Mouse (Mus musculus) embryonic fibroblast, embryonic 13.5 days (primary cell): ENCODE measurements around the gene Pet100. TPM values are rescaled to one million over a fixed set of nuclear protein-coding genes. Genes with fewer than 3 reads are reported as not detected.

Experiments
- H3K27ac ChIP-seq: 2 replicates; pipeline ENCODE4 v1.5.1; 2012; ENCODE audit warnings: low read length, control low read depth, inconsistent platforms; ENCODE audit not compliant: insufficient read depth
- H3K4me1 ChIP-seq: 2 replicates; pipeline ENCODE4 v1.6.1; 2011; ENCODE audit warnings: low read length; ENCODE audit not compliant: control insufficient read depth, insufficient read depth
- H3K4me3 ChIP-seq: 2 replicates; pipeline ENCODE4 v1.5.1; 2011; ENCODE audit warnings: mild to moderate bottlenecking, control low read depth, low read length; ENCODE audit not compliant: insufficient read depth
- CTCF ChIP-seq: IDR thresholded peaks from 2 replicates; pipeline ENCODE4 v1.5.1; 2011; ENCODE audit warnings: mild to moderate bottlenecking, control low read depth, low read length, moderate library complexity, borderline replicate concordance; ENCODE audit not compliant: insufficient read depth
- POLR2A ChIP-seq: IDR thresholded peaks from 2 replicates; pipeline ENCODE4 v1.6.1; 2011; ENCODE audit warnings: low read depth, mild to moderate bottlenecking, control low read depth, low read length, moderate library complexity
- polyA plus RNA-seq: library from polyadenylated mRNA; stranded (reverse); fragments of >200 nt; gene quantifications from 2 replicates; pipeline ENCODE4 v1.2.4, GENCODE M21; 2011; ENCODE audit warnings: low read depth; ENCODE audit not compliant: missing spikeins, insufficient read length

Pet100 gene
- polyA plus RNA-seq, 1 experiment: 73.1 TPM

DNA sequence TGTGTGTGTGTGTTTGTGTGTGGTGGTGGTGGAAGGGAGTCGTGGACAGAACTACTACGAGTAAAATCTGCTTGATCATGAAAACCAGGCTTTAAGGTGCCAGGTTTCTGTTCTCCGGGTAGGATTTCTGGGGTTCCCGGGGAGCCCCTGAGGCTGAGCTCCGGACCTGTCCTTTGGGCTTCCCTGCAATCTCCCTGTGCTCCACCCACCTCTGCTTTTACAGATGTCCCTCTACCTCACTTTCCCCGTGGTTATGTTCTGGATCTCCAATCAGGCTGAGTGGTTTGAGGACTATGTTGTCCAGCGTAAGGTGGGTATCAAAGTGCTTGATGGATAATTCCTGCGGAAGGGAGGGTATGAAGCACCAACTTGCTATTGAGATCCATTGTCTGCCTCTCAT, 771 bp downstream of the Pet100 start:
- no peak for TF ChIP-seq POLR2A
- TF ChIP-seq CTCF: no peak
- Histone ChIP-seq H3K4me1 (no peaks in the 10 kb centered on the region), H3K4me3 (peak overlapping the region; percentile 89), H3K27ac (no peak overlapping the region)

DNA sequence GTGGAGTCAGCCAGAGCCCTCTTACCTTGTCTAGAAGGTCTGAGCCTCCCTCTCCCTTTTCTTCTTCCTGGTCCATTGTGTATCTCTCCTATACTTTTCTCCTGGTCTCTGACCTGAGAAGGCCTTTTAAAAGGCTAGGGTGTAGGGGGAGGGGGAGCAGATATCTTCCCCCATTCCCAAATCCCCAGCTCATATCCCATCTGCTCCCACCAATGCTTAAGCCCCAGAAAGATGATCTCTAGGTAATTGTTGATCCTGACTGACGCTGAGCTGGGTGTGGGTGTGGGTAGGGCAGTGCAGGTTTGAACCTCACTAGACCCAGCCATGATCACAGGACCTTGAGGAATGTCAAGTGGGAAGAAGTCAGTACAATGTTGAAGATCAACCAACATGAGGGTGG, 4.1 kb downstream of the Pet100 start, which contains the start of gene Pcp2:
TSS of gene Pcp2 (minus strand) at position 101 of the 400 bp plus-strand sequence.
- TF ChIP-seq POLR2A (no peak), CTCF (no peak)
- no peaks in the 10 kb centered on the region for H3K4me1 ChIP-seq
- no peak within 1 kb of the TSS for H3K4me3 ChIP-seq
- H3K27ac ChIP-seq: no peak within 1 kb of the TSS

DNA sequence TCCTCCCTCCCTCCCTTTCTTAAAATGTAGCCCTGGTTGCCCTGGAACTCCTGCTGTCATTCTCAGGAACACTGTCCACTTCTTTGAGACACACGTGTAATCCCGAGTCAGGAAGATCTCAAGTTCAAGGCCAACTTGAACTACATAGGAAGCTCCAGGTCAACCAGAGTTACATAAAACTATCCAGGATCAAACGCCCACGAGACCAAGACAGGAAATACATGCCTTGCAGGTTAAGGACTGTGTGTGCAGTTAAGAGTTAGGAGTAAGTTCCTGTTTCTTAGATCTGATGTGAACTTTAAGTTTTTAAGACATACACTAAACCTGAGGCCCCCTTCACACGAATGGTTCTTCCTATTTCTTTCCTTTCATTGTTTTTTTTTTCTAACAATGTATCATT, 5.6 kb downstream of the Pet100 start:
- H3K27ac ChIP-seq: no peak overlapping the region
- H3K4me3 ChIP-seq: no peak overlapping the region
- H3K4me1 ChIP-seq: no peaks in the 10 kb centered on the region
- no peak for TF ChIP-seq POLR2A
- no peak for TF ChIP-seq CTCF

DNA sequence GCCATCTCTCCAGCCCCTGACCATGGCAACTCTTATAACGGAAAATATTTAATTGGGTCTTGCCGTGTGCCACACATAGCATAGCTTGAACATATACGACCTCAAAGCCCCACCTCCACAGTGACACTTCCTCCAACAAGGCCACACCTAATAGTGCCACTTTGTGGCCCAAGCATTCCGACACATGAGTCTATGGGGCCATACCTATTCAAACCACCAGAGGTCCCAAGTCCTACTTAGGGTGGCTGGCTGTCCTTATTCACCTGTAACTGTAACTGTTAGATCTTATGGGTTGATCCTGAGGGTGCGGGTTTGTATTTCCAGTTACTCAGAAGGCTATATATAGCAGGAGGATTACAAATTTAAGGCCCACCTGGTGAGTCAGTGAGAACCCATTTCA, 6.7 kb downstream of the Pet100 start:
- H3K4me1 ChIP-seq: no peaks in the 10 kb centered on the region
- TF ChIP-seq CTCF: no peak
- no peak for TF ChIP-seq POLR2A
- no peak overlapping the region for H3K4me3 ChIP-seq
- no peak overlapping the region for H3K27ac ChIP-seq

DNA sequence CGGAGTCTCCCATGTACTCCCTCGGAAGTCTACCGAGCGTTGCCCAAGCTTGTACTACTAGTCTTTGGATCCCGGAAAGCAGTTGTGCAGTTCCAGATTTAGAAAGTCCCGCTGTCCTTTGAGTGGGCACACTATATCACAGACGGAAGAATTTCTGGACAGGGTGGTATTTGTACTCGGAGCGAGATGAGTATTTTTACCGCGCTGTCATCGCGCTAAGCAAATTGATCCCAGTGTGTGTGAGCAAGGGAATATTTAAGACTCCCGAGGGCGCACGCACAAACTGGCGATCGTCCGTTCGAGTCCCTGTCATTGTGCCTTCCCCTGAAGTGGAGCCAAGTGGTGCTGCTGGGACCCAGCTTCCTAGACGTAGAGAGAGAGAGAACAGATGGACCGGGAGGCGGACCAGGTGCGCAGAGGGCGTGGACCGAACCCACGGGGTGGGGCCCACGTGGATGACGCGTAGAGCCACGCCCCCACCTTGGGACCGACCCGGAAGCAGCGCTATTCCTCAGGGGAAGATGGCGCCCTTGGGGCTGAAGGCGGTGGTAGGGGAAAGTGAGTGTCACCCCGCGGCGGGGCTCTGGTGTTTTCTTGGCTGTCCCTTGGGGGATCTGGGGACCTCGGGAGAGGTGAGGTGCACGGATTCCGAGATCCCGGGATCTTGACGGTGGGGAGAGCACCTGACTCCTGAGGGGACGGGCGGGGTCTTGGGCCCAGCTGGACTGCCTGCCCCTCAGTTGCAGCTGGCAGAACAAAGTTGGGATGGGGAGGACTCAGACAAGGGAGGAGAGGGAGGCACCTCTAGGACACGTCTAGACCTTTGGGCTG, 9.5 kb downstream of the Pet100 start, which contains the start of gene Stxbp2:
TSS of gene Stxbp2 (plus strand) at position 309 of the 831 bp plus-strand sequence.
- peak within 1 kb of the TSS; percentile 58 for H3K4me3 ChIP-seq
- no peak within 1 kb of the TSS for H3K27ac ChIP-seq
- H3K4me1 ChIP-seq: no peaks in the 10 kb centered on the region
- TF ChIP-seq CTCF: no peak
- TF ChIP-seq POLR2A: peak; percentile 54

DNA sequence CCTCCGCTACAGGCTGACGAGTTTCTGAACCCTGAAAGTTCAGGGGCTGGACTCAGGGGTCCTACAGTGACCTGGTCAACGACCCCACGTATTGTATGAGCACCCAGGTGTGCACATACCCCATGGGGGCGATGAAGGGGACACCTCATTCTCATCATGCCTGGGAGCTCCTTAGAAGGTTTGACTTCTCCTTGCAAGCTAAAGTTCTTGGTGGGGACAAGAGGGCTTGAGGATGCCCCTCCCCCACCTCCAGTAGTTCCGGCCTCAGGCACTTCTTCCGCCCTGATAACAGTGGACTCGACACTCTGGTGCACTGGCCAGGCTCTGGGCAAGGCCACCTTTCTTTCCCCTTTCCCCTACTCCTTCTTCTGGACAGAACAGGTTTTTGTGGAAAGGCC, 10.1 kb downstream of the Pet100 start:
- TF ChIP-seq CTCF: no peak
- TF ChIP-seq POLR2A: no peak
- Histone ChIP-seq H3K27ac (no peak overlapping the region), H3K4me3 (peak overlapping the region; percentile 58), H3K4me1 (no peaks in the 10 kb centered on the region)

DNA sequence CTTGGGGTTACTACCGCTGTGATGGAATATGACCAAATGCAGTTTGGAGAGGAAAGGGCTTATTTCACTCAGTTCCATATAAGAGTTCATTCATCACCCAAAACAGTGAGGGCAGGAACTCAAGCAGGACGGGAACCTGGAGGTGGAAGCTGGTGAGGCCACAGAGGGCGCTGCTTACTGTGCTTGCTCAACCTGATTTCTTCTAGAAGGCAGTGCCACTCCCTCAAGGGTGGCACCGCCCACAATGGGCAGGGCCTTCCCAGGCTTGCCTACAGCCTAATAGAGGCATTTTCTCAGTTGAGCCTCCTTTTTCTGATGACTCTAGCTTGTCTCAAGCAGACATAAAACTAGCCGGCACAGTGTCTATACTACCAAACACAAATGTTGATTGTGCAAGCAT, 24.5 kb downstream of the Pet100 start:
- no peak overlapping the region for H3K27ac ChIP-seq
- TF ChIP-seq CTCF: no peak
- TF ChIP-seq POLR2A: no peak
- no peak overlapping the region for H3K4me3 ChIP-seq
- peaks cover 2% of the 10 kb centered on the region; the same call in 1 of the 2 replicates for H3K4me1 ChIP-seq

DNA sequence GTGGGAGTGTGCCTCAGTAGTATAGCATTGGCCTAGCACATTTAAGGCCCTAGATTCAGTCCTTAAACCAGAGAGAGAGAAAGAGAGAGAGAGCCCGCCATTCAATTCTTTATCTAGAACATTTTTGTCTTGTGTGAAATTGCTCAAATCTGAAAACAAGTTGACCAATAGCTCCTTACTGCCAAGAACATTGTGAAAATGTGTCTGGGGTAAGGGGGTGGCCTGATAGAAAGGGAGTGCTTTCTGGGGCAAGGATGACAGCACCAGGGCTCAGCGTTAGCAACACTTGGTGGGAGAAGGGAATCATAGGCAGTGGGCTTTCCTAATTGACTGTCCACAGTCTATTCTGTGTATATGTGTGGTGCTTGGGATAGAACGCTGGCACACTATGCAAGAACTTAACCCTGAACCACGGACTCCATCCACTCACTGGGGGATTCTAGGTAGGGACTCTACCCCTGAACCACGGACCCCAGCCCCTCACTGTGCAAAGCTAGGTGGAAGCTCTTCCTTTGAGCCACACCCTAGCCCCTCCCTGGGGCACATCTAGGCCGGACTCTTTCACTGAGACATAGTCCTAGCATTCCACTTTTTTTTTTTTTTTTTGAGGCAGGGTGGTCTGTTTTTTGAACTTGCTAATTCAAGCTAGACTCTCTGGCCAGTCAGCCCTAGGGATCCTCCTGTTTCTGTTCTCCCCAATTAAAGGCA, 25.6 kb downstream of the Pet100 start:
- TF ChIP-seq POLR2A (no peak), CTCF (no peak)
- Histone ChIP-seq H3K27ac (no peak overlapping the region), H3K4me3 (no peak overlapping the region), H3K4me1 (peaks cover 2% of the 10 kb centered on the region; the same call in 1 of the 2 replicates)

DNA sequence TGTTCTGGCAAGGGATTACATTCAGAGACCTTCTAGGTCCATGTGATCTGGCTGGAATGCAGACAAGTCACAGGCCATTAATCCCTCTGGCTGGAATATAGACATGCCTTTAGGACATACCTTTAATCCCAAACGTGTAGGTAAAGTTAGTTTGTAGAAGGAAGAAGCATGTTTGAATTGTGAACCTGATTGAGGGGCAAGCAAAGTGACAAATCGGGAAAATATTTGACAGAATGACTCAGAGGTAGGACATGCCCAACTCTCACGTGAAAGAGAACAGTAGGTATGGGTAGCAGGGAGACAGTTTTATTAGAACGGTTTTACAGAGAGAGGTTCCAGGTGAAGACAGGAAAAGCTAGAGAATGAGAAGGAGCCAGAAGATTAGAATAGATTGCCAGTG, 26.2 kb downstream of the Pet100 start:
- Histone ChIP-seq H3K4me1 (peaks cover 2% of the 10 kb centered on the region; the same call in 1 of the 2 replicates), H3K27ac (no peak overlapping the region), H3K4me3 (no peak overlapping the region)
- TF ChIP-seq CTCF (no peak), POLR2A (no peak)

DNA sequence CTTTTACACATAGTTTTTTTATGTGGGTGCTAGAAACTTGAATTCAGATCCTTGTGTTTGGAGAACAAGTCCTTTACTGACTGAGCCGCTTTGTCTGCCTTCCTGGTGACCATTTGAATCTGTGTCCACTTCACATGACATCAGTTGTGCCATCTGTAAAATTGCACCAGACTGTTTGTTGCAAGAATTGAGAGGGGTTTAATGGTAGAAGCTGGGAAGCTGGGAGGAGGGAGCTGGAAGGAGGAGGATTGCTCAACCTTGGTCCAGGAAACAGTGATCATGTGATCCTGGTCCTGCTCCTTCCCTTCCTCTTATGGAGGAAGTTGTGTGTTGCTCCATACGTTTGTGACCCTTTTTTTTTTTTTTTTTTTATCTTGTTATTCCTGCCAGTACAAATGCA, 26.9 kb downstream of the Pet100 start:
- H3K27ac ChIP-seq: no peak overlapping the region
- no peak overlapping the region for H3K4me3 ChIP-seq
- TF ChIP-seq CTCF: no peak
- TF ChIP-seq POLR2A: no peak
- H3K4me1 ChIP-seq: peaks cover 2% of the 10 kb centered on the region; the same call in 1 of the 2 replicates
